Mouse (Mus musculus): Measurements from ENCODE around the gene Itpr3.

- TF ChIP-seq CTCF (IDR thresholded peaks at IDR 0.05; ENCODE audit: insufficient read depth, low read depth, low read length), result no peak
- TF ChIP-seq POLR2A (IDR thresholded peaks at IDR 0.05; ENCODE audit: insufficient read depth, low read depth, low read length), result no peak
Measured at GRCm38 (mm10) chr17:27155752-27156151, 98.6 kb downstream of the Itpr3 start.

Data from olfactory bulb, adult 2 months (tissue).